In genomic region chr11:113172497-113173140, GRCm38 (mm10) we compare ENCODE assay signal across 8 mouse cellular contexts.
DNase-seq lines count a peak whose midpoint lies in the region; ATAC-seq lines count a peak whose summit lies in the region.

No protein-coding gene starts in this region.

- 0 out of 2 replicates have a peak overlapping the region, but pooled peaks have one; percentile 15 for H3K9ac ChIP-seq in hindbrain, embryonic 12.5 days

- H3K36me3 ChIP-seq in hindbrain, embryonic 12.5 days, result no peaks in the 10 kb centered on the region

- DNase-seq in NIH3T3 (ENCODE audit: low read depth), result peak; percentile 73
- peak; percentile 89 for DNase-seq in cerebellum, postnatal 10 days
- peak; percentile 40 to 67 for DNase-seq in frontal cortex, postnatal 25 days (ENCODE audit: low spot score in 2 of 2)
- peak; percentile 67 to 81 for DNase-seq in layer of hippocampus, postnatal 14 days (ENCODE audit: low spot score in 2 of 2)
- DNase-seq in lung, postnatal 4 days, result peak; percentile 65 to 67
- DNase-seq in right cerebral cortex, adult 2 months (ENCODE audit: low spot score in 2 of 2), result peak; percentile 69 to 79
- peak; percentile 69 for DNase-seq in yolk sac, embryonic 10.5 days (ENCODE audit: low spot score)

- peaks cover 50% of the 10 kb centered on the region for H3K4me1 ChIP-seq in hindbrain, embryonic 12.5 days

- peak overlapping the region; percentile 80 for H3K27ac ChIP-seq in hindbrain, embryonic 12.5 days

- H3K27me3 ChIP-seq in hindbrain, embryonic 12.5 days, result no peaks in the 10 kb centered on the region

- 24% methylated on average over 16 of the region's 16 CpGs for WGBS in hindbrain, embryonic 12.5 days

- peak overlapping the region; percentile 57 for H3K4me2 ChIP-seq in hindbrain, embryonic 12.5 days (replicated peaks)

- H3K4me3 ChIP-seq in hindbrain, embryonic 12.5 days, result peak overlapping the region; percentile 40

- no peaks in the 10 kb centered on the region for H3K9me3 ChIP-seq in hindbrain, embryonic 12.5 days (replicated peaks)

- ATAC-seq in hindbrain, embryonic 12.5 days (ENCODE audit: low FRiP score), result peak; percentile 68

Comparison
In these comparisons a context has a peak if more than half of its experiments do, and no peak if none do; other contexts are left out.
1. Peak in every context shown above with its lines: DNase-seq, ATAC-seq, H3K4me3 ChIP-seq and H3K27ac ChIP-seq.